Mouse (Mus musculus): ENCODE measurements around the gene Siae. TPM values are rescaled to one million over a fixed set of nuclear protein-coding genes. Genes with fewer than 3 reads are reported as not detected.

The Siae gene
- total RNA-seq, 2 experiments from 2014 or later: 3.0 to 4.0 TPM

DNA sequence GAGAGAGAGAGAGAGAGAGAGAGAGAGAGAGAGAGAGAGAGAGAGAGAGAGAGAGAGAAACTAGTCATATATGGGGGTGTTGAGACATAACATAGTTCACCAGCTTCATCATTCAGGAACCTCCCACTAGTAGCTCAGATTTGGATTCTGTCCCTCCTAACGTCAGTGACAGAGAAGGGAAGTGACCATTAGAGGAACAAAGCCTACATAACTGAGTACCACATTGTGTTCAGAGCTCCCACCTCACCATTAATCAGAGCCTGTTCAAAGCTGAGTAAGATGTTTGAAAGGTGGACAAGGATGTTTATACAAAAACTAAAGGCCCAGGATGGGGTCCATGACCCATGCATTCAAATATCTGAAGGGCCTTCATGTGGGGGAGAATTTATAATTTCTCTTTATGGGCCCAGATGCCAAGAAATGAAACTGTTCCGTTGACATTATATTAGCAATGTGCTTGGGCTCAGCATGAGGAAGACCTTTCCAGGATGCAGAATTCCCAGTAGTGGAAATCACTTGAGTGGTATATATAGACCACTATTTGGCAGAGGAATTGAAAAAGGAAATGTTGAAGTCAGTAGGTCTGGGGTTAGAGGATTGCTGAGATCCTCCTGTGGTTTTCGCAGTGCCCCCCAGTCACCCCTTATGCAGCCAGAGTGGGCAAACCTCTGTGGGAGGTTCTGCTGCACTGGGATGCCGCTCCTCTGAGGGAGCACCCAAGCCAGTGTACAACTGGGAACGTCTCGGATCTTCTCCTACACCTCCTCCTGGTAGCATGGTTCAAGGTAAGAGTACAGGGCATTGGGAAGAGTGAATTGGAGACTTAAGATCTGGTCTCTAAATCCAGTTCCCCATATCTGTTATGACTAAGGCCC, 14.6 kb upstream of the Siae start:
- DNase-seq: no peak

DNA sequence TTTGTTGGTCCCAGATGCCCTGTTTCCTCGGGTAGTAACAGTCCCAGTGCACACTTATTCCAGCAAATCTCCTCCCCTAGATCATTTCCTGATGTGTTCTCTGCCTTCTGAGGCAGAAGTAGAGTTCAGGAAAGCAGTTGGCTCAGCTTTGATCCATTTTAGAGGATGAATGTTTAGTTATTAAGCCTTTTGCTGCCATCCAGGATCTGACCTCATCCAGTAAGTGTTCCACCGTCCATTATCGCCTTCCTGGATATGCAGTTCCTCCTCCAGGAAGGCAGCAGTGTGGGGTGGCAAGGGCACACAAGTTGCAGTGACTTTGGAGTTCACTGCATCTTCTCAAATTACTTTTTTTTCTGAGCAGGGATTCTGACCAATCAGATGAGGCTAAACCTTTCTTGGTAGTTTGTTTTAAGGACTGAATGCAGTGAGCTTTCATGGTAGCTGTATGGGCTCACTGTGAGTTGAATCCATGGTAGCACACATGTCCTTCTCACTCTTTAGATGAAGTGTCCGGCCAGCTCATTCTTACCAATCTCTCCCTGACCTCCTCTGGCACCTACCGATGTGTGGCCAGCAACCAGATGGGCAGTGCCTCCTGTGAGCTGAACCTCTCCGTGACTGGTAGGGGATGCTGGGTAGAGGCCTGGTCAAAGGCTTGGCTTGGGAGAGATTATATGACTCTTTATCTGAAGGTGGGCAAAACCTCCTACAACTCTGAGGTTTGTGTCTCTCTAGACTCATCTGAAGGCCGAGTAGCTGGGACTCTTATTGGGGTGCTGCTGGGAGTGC, 13.5 kb upstream of the Siae start:
- DNase-seq: no peak

- no peak for DNase-seq
These were observed 11.5 kb upstream of the Siae start for GRCm38 (mm10) chr9:37543869-37544440.

GRCm38 (mm10) chr9:37544447-37545165, 10.9 kb upstream of the Siae start:
- peak; percentile 45 for DNase-seq

GRCm38 (mm10) chr9:37545166-37545610, 10.3 kb upstream of the Siae start:
- DNase-seq: no peak

GRCm38 (mm10) chr9:37545847-37546452, 9.5 kb upstream of the Siae start:
- no peak for DNase-seq

DNA sequence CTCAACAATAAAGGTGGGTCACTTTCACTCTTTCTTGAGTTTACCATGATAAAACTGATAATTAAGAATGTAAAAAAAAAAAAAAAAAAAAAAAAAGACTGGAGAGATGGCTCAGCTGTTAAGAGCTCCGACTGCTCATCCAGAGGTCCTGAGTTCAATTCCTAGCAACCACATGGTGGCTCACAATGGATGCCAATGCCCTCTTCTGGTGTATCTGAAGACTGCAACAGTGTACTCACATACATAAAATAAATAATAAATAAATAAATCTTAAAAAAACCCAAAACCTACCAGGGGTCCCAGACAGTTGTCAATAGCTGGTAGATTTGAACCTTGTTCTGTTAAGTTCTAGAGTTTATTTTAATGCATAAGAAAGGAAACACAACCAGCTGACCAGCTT, 8.6 kb upstream of the Siae start:
- DNase-seq: no peak

GRCm38 (mm10) chr9:37550435-37550834, 5.1 kb upstream of the Siae start:
- DNase-seq: no peak

GRCm38 (mm10) chr9:37551751-37552531, 3.6 kb upstream of the Siae start:
- DNase-seq: no peak

DNA sequence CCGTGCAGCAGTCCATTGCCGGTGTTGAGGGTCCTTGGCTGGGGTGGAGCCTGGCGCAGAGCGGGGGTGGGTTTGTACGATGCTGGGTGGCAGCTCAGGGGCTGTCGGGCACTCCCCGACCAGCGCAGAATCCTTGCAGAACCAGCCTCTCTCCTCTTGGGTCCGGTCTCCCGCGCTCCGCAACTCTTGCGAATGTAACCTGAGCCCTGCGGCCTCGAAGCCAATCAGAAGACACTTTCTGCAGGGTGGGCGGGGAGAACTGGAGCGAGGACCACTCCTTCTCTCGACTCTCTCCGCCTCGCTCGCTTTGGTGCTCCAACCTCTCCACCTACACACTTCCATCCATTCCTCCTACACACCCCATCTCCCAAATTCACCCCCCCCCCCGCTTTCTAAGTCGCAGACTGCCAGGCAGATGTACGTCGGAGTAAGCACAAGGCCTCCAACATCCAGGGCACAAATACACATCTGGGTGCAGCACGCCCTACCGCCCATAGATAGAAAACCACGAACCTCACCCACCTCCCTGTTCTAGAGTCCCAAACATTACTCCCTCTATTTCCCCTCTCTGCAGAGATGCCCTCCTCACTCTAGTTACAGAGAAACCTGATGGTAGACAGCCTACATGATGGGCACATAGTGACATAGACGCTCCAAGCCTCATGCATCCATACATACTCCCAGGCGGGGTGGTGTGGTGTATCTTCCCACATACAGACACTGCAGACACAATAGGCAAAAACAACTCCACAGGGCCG, 2.8 kb upstream of the Siae start, which contains the start of gene Nrgn:
TSS of gene Nrgn (minus strand) at position 369 of the 758 bp plus-strand sequence.
- peak; percentile 70 for DNase-seq

- DNase-seq: no peak
These were observed 1.2 kb upstream of the Siae start for GRCm38 (mm10) chr9:37554279-37554678.

GRCm38 (mm10) chr9:37556366-37556765, 868 bp downstream of the Siae start:
- DNase-seq: no peak

- DNase-seq: no peak
These were observed 5.1 kb downstream of the Siae start for GRCm38 (mm10) chr9:37560617-37561016.

DNA sequence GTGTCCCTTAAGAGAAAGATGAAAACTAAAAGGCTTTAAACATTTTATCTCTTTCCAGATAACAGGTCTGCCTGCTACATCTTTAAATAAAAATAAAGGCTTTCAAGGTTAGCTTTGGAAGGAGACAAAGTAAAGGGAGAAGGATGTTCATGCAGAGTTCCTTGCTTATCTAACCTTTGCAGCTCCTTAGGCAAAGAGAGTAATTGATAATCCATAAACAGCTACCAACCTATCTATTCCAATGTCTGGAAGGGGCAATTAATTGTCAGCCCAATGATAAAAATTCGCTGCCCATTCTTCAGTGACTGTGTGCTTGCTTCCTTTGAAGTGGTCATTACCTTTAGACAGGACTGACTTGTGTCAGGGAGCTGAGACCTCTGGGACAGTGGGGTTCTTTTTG, 8.3 kb downstream of the Siae start:
- DNase-seq: no peak

DNA sequence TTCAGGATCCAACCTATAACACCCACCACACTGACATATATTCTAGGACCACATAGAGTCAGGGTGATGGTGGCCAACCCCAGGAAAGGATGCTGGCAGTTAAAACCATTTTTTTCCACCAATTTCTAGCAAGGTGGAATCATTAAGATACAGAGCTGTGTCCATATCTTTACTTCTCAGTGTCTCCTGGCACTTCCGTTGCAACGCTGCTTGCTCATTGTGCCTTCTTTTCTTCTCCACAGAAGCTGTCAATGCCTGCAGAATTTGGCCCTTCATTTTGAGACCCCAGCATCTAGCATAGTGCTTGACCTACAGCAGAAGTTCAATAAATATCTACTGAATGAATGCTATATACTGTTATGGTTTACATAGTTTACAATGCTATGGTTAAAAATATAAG, 11.5 kb downstream of the Siae start:
- DNase-seq: no peak

GRCm38 (mm10) chr9:37567454-37567853, 12.0 kb downstream of the Siae start:
- DNase-seq: no peak

DNA sequence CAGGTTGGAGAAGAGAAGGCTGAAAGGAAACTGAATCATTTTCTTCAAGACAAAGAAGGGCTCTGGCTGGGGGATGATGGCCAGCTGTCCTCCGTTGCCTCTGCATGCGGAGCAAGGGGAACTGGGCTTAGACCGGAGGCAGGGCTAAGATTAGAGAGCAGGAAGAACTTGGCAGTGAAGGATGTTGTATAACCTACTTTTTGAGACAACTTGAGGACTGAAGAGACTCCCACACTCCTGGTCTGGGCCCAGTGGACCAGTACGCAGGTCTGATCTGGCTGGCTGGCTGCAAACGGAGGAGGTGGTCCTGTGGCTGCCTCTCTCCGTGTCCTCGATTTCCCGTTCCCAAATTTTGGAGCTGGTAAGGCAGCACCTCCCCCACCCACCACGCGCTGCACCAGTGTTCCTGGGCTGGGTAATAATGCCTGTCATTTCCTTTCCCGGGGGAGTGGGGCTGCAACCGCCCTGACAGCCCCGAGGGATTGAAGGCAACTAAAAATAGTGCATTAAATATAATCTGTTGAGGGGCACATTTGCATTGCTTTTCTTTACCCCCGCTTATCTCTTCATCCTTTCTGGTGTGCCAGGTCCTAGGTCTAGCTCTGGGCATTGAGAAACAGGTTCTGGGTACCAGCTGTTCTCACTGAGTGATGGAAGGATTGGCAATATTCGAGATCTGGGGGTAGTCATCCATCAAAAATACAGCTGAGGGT, 12.6 kb downstream of the Siae start:
- no peak for DNase-seq

DNA sequence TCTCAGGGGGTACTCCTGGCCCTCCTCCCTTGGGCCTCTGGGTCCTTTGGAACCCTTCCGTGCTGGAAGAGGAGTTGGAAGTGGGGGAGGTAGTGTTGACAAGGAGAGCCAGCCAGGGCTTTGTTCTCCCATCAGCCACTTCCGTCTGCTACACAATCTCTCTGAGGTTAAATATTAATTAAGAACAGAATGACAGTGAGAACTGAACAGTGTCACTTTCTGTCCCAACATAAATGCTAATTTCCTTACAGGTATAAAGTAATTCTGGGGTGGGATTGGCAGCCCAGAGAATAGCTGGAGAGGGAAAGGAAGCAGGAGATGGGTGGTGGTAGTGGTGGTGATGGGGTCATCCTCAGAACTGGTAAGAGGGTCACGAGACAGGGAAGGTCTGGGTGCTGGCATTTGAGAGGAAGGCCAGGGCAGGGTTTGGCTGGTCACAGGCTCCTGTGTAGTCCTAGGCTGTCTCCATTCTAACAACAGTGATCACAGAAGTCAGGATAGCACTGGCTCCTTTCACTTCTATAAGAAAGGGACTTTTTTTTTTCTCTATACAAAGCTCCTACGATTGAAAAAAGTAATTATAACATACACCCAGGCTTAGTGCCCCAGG, 13.2 kb downstream of the Siae start:
- DNase-seq: no peak
